Mouse (Mus musculus): ENCODE results near the gene Prkca. TPM values are rescaled to one million over a fixed set of nuclear protein-coding genes. Genes with fewer than 3 reads are reported as not detected.
A peak's percentile ranks its signal among the peaks of the same experiment; 100 is the strongest.

Prkca gene
- total and polyA plus RNA-seq, 3 experiments, result 11.6 to 33.4 (median 32.2) TPM

DNA sequence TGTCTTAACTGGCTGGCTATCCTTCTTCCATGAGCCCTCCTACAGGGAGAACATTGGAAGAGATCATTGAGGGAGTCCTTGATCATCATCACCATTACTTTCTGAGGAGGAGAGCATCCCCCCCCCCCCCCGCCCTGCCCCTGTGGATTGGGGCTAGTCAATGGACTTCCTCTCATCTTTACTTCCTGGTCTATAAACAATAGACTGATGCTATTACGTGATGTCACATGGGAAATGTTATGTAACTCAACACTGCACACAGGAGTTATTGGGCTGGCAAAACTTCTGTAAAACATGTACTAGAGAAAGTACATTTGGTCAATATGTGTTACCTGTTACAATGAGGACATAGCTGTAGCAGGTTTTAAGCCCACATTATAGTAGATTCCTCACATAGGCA lies 302.9 kb downstream of the Prkca start:
- H3K27ac ChIP-seq, result no peak overlapping the region
- DNase-seq, result no peak
- no peaks in the 10 kb centered on the region for H3K79me2 ChIP-seq (replicated peaks; ENCODE audit: control insufficient read depth, insufficient read depth, low read length)
- 40% methylated on average over 2 of the region's 2 CpGs for WGBS
- no peaks in the 10 kb centered on the region for H3K27me3 ChIP-seq (ENCODE audit: control insufficient read depth, insufficient read depth, low read length)
- no peak overlapping the region for H3K4me3 ChIP-seq
- TF ChIP-seq POLR2A (IDR thresholded peaks at IDR 0.05; ENCODE audit: insufficient read depth, low read depth, low read length), result no peak
- no peak for TF ChIP-seq CTCF (IDR thresholded peaks at IDR 0.05)
- TF ChIP-seq EP300 (IDR thresholded peaks at IDR 0.05; ENCODE audit: insufficient read depth, low read depth, low read length), result no peak
- intact Hi-C loops (cut with DNase I), result no loop called here
- no peak overlapping the region for H3K9ac ChIP-seq (ENCODE audit: low read depth, low read length)
- no peaks in the 10 kb centered on the region for H3K4me1 ChIP-seq (ENCODE audit: control insufficient read depth, insufficient read depth, low read length)
- no peaks in the 10 kb centered on the region for H3K36me3 ChIP-seq (ENCODE audit: control insufficient read depth, insufficient read depth, low read length)

DNA sequence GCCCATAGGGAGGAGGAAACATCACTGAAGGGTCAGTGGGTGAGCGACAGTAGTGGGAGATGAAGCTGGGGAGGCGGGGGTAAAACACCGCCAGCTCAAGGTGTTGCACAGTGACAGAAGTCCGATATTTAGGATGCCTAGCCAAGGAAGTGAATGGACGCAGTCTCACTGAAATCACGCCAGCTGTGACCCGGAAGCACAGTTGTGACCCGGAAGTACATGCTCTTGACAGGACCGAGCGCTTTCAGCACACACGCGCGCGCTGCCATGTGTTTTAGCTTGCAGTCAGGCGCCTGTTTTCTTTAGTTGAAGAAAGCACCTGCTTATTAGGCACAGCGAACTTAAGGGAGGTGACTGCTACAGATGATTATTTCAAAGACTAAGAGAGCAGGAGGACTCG lies 304.0 kb downstream of the Prkca start:
- TF ChIP-seq POLR2A (IDR thresholded peaks at IDR 0.05; ENCODE audit: insufficient read depth, low read depth, low read length), result no peak
- TF ChIP-seq EP300 (IDR thresholded peaks at IDR 0.05; ENCODE audit: insufficient read depth, low read depth, low read length), result no peak
- no peak for TF ChIP-seq CTCF (IDR thresholded peaks at IDR 0.05)
- intact Hi-C loops (cut with DNase I), result no loop called here
- Histone ChIP-seq H3K27me3 (ENCODE audit: control insufficient read depth, insufficient read depth, low read length) (no peaks in the 10 kb centered on the region), H3K9ac (ENCODE audit: low read depth, low read length) (no peak overlapping the region), H3K79me2 (replicated peaks; ENCODE audit: control insufficient read depth, insufficient read depth, low read length) (no peaks in the 10 kb centered on the region), H3K27ac (no peak overlapping the region), H3K4me3 (no peak overlapping the region), H3K4me1 (ENCODE audit: control insufficient read depth, insufficient read depth, low read length) (no peaks in the 10 kb centered on the region), H3K36me3 (ENCODE audit: control insufficient read depth, insufficient read depth, low read length) (no peaks in the 10 kb centered on the region)
- DNase-seq, result no peak
- 88% methylated on average over 17 of the region's 17 CpGs for WGBS

DNA sequence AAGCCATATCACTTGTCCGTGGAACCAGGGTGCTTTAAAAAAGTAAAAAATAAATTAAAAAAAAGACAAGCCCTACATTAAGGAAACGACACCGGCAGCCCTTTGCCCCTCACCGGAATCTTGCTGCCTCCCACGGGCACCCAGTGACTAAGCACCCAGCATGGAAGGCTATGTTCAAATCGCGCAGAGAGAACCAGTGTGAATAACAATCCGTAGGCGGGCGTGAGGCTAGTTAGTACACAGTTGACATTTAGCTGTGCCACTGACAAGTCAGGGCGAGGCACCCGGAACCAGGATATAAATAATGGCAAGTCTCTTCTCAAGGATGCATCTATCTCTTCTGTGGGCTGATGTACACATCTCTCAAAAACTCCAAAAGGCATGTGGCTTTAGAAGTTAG lies 304.7 kb downstream of the Prkca start:
- TF ChIP-seq POLR2A (IDR thresholded peaks at IDR 0.05; ENCODE audit: insufficient read depth, low read depth, low read length), result no peak
- no peak for TF ChIP-seq EP300 (IDR thresholded peaks at IDR 0.05; ENCODE audit: insufficient read depth, low read depth, low read length)
- no peak for TF ChIP-seq CTCF (IDR thresholded peaks at IDR 0.05)
- Histone ChIP-seq H3K36me3 (ENCODE audit: control insufficient read depth, insufficient read depth, low read length) (no peaks in the 10 kb centered on the region), H3K4me3 (no peak overlapping the region), H3K27ac (no peak overlapping the region), H3K27me3 (ENCODE audit: control insufficient read depth, insufficient read depth, low read length) (no peaks in the 10 kb centered on the region), H3K79me2 (replicated peaks; ENCODE audit: control insufficient read depth, insufficient read depth, low read length) (no peaks in the 10 kb centered on the region), H3K9ac (ENCODE audit: low read depth, low read length) (no peak overlapping the region), H3K4me1 (ENCODE audit: control insufficient read depth, insufficient read depth, low read length) (peaks cover 2% of the 10 kb centered on the region; the same call in 1 of the 2 replicates)
- peak in 1 of 2 experiments; percentile 6 for DNase-seq
- WGBS, result 92% methylated on average over 12 of the region's 12 CpGs
- intact Hi-C loops (cut with DNase I), result no loop called here

DNA sequence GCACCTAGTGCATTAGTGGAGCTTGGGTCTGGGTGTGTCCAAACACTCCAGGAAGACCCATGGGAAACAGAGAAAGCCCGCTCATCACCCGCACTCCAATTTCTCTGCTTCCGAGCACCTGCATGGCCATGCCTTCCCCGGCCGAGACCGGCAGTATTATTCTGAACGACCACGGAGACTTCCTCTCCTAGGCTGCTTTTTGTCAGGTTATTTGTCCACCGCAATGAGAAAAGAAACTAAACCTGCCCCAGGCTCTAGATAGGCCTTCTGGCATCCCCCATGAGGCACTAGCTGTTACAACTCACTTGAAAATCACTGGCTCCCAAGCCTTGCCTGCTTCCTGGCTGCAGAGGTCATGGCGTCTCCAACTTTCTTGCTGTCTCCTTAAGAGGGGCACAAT lies 307.4 kb downstream of the Prkca start:
- DNase-seq, result no peak
- H3K79me2 ChIP-seq (replicated peaks; ENCODE audit: control insufficient read depth, insufficient read depth, low read length), result no peaks in the 10 kb centered on the region
- H3K36me3 ChIP-seq (ENCODE audit: control insufficient read depth, insufficient read depth, low read length), result no peaks in the 10 kb centered on the region
- no peaks in the 10 kb centered on the region for H3K27me3 ChIP-seq (ENCODE audit: control insufficient read depth, insufficient read depth, low read length)
- intact Hi-C loops (cut with DNase I), result no loop called here
- no peak overlapping the region for H3K9ac ChIP-seq (ENCODE audit: low read depth, low read length)
- no peak for TF ChIP-seq CTCF (IDR thresholded peaks at IDR 0.05)
- no peak for TF ChIP-seq POLR2A (IDR thresholded peaks at IDR 0.05; ENCODE audit: insufficient read depth, low read depth, low read length)
- TF ChIP-seq EP300 (IDR thresholded peaks at IDR 0.05; ENCODE audit: insufficient read depth, low read depth, low read length), result no peak
- WGBS, result 85% methylated on average over 10 of the region's 10 CpGs
- H3K4me3 ChIP-seq, result no peak overlapping the region
- peaks cover 7% of the 10 kb centered on the region for H3K4me1 ChIP-seq (ENCODE audit: control insufficient read depth, insufficient read depth, low read length)
- H3K27ac ChIP-seq, result no peak overlapping the region

DNA sequence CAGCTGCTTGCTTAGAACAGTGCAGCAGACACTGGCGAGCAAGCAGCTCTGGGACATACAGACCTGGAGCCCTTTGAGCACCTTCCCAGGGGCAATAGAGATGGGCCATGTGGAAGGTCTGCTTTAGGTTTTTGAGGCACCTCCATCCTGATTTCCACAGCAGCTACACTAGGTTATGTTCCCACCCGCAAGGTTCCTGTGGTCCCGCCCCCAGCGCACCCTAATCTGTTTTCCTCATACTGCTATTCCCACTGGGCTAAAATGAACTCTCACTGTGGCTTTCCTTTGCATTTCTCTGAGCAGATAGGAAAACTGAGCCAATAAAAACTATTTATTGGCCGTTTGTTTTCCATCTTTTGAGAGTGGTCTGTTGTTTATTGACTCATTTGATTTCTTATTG lies 308.0 kb downstream of the Prkca start:
- TF ChIP-seq POLR2A (IDR thresholded peaks at IDR 0.05; ENCODE audit: insufficient read depth, low read depth, low read length), result no peak
- no peaks in the 10 kb centered on the region for H3K27me3 ChIP-seq (ENCODE audit: control insufficient read depth, insufficient read depth, low read length)
- no peak overlapping the region for H3K27ac ChIP-seq
- 71% methylated on average over 5 of the region's 5 CpGs for WGBS
- no peak overlapping the region for H3K4me3 ChIP-seq
- no peaks in the 10 kb centered on the region for H3K36me3 ChIP-seq (ENCODE audit: control insufficient read depth, insufficient read depth, low read length)
- peaks cover 8% of the 10 kb centered on the region for H3K4me1 ChIP-seq (ENCODE audit: control insufficient read depth, insufficient read depth, low read length)
- no peaks in the 10 kb centered on the region for H3K79me2 ChIP-seq (replicated peaks; ENCODE audit: control insufficient read depth, insufficient read depth, low read length)
- no peak overlapping the region for H3K9ac ChIP-seq (ENCODE audit: low read depth, low read length)
- peak; percentile 18 to 28 for DNase-seq
- intact Hi-C loops (cut with DNase I), result no loop called here

DNA sequence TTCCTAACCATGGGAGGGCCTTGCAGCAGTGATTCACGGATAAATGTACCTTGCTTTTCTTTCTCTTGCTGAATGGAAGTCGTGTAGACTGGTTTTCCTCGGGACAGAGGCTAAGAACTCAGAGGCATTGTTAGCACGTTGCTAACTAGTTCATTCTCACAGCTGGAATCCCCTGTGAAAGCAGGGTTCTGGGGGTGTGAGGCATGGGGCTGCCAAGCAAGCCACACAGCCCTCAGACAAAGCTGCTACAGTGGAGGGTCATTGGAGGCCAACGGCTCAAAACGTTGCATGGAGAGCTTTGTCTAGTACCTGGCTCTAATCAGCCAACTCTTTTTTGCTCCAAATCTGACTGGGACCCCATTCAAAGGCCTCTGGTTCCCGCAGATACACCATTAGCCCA lies 309.4 kb downstream of the Prkca start:
- Histone ChIP-seq H3K79me2 (replicated peaks; ENCODE audit: control insufficient read depth, insufficient read depth, low read length) (no peaks in the 10 kb centered on the region), H3K27me3 (ENCODE audit: control insufficient read depth, insufficient read depth, low read length) (no peaks in the 10 kb centered on the region), H3K4me3 (no peak overlapping the region), H3K9ac (ENCODE audit: low read depth, low read length) (no peak overlapping the region), H3K27ac (no peak overlapping the region), H3K4me1 (ENCODE audit: control insufficient read depth, insufficient read depth, low read length) (peaks cover 8% of the 10 kb centered on the region), H3K36me3 (ENCODE audit: control insufficient read depth, insufficient read depth, low read length) (no peaks in the 10 kb centered on the region)
- DNase-seq, result no peak
- TF ChIP-seq POLR2A (IDR thresholded peaks at IDR 0.05; ENCODE audit: insufficient read depth, low read depth, low read length) (no peak), CTCF (IDR thresholded peaks at IDR 0.05) (no peak), EP300 (IDR thresholded peaks at IDR 0.05; ENCODE audit: insufficient read depth, low read depth, low read length) (no peak)
- intact Hi-C loops (cut with DNase I), result no loop called here
- 52% methylated on average over 7 of the region's 7 CpGs for WGBS

All from heart, adult 2 months (tissue).